Mouse (Mus musculus) MEL (cell line): Measurements from ENCODE around the gene Tnik.

Experiments used
- CTCF ChIP-seq, 3 experiments: IDR thresholded peaks in 2 of 3; conservative IDR thresholded peaks in 1 of 3; 2 replicates each; pipeline ENCODE4 v1.5.1; 2011 to 2012; ENCODE audit warnings: low read length in 3 of 3, low read depth in 2 of 3, mild to moderate bottlenecking in 2 of 3, improper control_type of control experiment in 1 of 3, inconsistent platforms in 1 of 3, mixed read lengths in 1 of 3, moderate library complexity in 1 of 3; ENCODE audit not compliant: control insufficient read depth in 1 of 3, insufficient read depth in 1 of 3, poor library complexity in 1 of 3, severe bottlenecking in 1 of 3
- EP300 ChIP-seq, 2 experiments: IDR thresholded peaks; 2 replicates each; pipeline ENCODE4 v1.6.1; 2011; ENCODE audit warnings: improper control_type of control experiment in 2 of 2, low read length in 2 of 2, low read depth in 1 of 2, mild to moderate bottlenecking in 1 of 2
- ETS1 ChIP-seq: IDR thresholded peaks from 2 replicates; pipeline ENCODE4 v1.6.1; 2012; ENCODE audit warnings: low read depth, mild to moderate bottlenecking, inconsistent platforms, low read length, improper control_type of control experiment, moderate library complexity
- MAZ ChIP-seq: IDR thresholded peaks from 2 replicates; pipeline ENCODE4 v1.6.1; 2012; ENCODE audit warnings: low read depth, mild to moderate bottlenecking, inconsistent platforms, low read length, improper control_type of control experiment
- POLR2A ChIP-seq, 2 experiments: IDR thresholded peaks; 2 replicates each; pipeline ENCODE4 v1.6.1; 2011 to 2012; ENCODE audit warnings: low read length in 2 of 2, mild to moderate bottlenecking in 2 of 2, control low read depth in 1 of 2, improper control_type of control experiment in 1 of 2, low read depth in 1 of 2, moderate library complexity in 1 of 2; ENCODE audit not compliant: control insufficient read depth in 1 of 2, insufficient read depth in 1 of 2, poor library complexity in 1 of 2
- USF1 ChIP-seq: IDR thresholded peaks from 2 replicates; pipeline ENCODE4 v1.6.1; 2014; ENCODE audit warnings: low read depth, mild to moderate bottlenecking, inconsistent platforms, low read length, improper control_type of control experiment, moderate library complexity
- ZNF384 ChIP-seq: IDR thresholded peaks from 2 replicates; pipeline ENCODE4 v1.6.1; 2012; ENCODE audit warnings: low read depth, mild to moderate bottlenecking, inconsistent platforms, low read length, improper control_type of control experiment

GRCm38 (mm10) chr3:28242561-28242960 lies 20.5 kb upstream of the Tnik start:
- TF ChIP-seq USF1 (no peak), CTCF (IDR thresholded peaks at IDR 0.05 in 2 of 3, conservative IDR thresholded peaks at IDR 0.05 in 1 of 3; ENCODE audit: control insufficient read depth in 1 of 3, insufficient read depth in 1 of 3, low read depth in 2 of 3, low read length in 3 of 3, poor library complexity in 1 of 3, severe bottlenecking in 1 of 3) (no peak), ETS1 (no peak), POLR2A (IDR thresholded peaks at IDR 0.05; ENCODE audit: control insufficient read depth in 1 of 2, insufficient read depth in 1 of 2, low read depth in 1 of 2, low read length in 2 of 2, poor library complexity in 1 of 2) (no peak), ZNF384 (no peak), MAZ (no peak), EP300 (IDR thresholded peaks at IDR 0.05; ENCODE audit: low read depth in 1 of 2, low read length in 2 of 2) (no peak)
